Mouse (Mus musculus): ENCODE results near the gene Etnk1. TPM values are rescaled to one million over a fixed set of nuclear protein-coding genes. Genes with fewer than 3 reads are reported as not detected.
"Not testable (repeated sequence)": the region's sequence is repeated elsewhere in the genome, so short reads cannot be mapped to it uniquely, and the experiment has no call there.

Etnk1 gene
- polyA plus RNA-seq, 1 experiment from 2014 or later, result 19.3 TPM

DNA sequence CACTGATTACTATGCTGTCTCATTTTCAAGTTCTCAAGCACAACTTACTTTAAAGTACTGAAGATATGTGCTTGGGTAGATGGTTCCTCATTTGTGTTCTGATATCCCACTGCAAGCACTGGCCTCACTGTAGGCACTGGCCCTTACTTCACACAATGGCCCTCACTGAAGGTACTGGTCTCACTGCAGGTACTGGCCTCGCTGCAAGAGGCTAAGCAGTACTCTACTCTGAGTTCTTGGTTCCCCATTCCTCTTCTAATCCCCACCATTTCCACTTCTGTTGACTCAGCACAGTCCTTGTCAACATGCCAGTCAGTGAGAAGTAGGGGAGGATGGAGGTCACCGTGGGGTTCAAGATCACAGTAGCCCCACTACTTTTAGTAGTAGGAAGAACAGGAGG is 27.6 kb upstream of the Etnk1 start:
- H3K9ac ChIP-seq, result no peak overlapping the region

DNA sequence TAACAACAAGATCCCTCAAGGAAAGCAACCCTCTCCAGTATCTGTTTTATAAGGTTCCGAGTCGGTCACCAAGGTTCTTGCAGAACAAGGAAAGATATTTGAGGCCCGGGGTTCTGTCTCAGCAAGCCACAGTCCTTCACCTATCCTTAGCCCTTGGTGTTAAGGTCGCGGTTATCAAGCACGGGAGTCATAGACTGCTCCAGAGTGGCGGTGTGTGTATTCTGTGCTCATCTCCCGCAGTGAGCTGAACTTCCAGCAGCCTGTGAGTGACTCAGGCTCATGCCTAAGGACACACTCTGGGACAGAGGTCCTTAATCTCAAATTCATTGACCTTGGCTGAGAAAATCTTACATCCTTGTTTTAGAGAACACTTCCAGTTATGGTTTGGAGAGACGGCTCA is 26.1 kb upstream of the Etnk1 start:
- WGBS, result 87% methylated on average over 9 of the region's 9 CpGs
- no peak for ATAC-seq (ENCODE audit: insufficient number of reproducible peaks, low FRiP score, low TSS enrichment, low read depth)
- no peak overlapping the region for H3K4me3 ChIP-seq (replicated peaks)
- H3K27me3 ChIP-seq, result no peaks in the 10 kb centered on the region
- no peak overlapping the region for H3K9ac ChIP-seq
- no peaks in the 10 kb centered on the region for H3K4me1 ChIP-seq
- no peaks in the 10 kb centered on the region for H3K36me3 ChIP-seq
- H3K4me2 ChIP-seq (replicated peaks), result no peak overlapping the region
- H3K27ac ChIP-seq (replicated peaks), result no peak overlapping the region
- H3K9me3 ChIP-seq (replicated peaks), result no peaks in the 10 kb centered on the region

More for the DNA sequence above, 27.6 kb upstream of the Etnk1 start:
- no peak overlapping the region for H3K4me3 ChIP-seq (replicated peaks)
- no peaks in the 10 kb centered on the region for H3K4me1 ChIP-seq
- no peaks in the 10 kb centered on the region for H3K36me3 ChIP-seq
- ATAC-seq (ENCODE audit: insufficient number of reproducible peaks, low FRiP score, low TSS enrichment, low read depth), result no peak
- WGBS, result 86% methylated on average over 2 of the region's 2 CpGs
- no peaks in the 10 kb centered on the region for H3K27me3 ChIP-seq
- no peak overlapping the region for H3K27ac ChIP-seq (replicated peaks)
- H3K9me3 ChIP-seq (replicated peaks), result no peaks in the 10 kb centered on the region
- H3K4me2 ChIP-seq (replicated peaks), result no peak overlapping the region

DNA sequence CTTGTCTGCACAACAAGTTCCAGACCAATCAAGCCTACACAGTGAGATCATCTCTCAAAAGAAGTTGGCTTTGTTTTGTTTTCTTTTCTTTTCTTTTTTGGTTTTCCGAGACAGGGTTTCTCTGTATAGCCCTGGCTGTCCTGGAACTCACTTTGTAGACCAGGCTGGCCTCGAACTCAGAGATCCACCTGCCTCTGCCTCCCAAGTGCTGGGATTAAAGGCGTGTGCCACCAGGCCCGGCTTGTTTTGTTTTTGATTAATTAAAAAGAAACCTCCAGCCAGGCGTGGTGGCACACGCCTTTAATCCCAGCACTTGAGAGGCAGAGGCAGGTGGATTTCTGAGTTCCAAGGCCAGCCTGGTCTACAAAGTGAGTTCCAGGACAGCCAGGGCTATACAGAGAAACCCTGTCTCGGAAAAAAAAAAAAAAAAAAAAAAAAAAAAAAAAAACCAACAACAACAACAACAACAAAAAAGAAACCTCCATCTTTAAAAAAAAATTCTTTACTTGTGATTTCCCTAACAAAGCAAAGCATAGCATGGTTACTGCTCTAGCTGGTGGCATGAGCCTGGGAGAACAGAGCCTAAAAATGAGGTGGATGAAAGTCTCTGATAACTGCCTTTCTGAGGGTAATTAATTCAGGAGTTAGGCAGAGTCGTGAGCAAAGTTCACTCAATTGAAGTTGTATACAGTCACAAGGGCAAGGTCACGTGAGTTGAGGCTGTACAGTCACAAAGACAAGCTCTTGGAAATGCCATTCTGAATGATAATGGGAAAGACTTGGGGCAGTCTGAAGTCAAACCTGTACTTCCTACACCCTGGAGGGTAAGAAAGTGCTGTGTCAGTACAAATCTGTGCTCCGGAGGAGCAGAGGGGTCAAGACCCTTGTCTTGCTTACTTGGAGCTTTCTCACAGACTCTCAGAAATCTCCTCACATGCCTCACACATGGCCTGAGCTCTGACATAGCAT is 25.1 kb upstream of the Etnk1 start:
- not testable (repeated sequence) for H3K4me2 ChIP-seq (replicated peaks); H3K9ac ChIP-seq; H3K27ac ChIP-seq (replicated peaks); H3K4me1 ChIP-seq; H3K27me3 ChIP-seq; H3K9me3 ChIP-seq (replicated peaks); ATAC-seq (ENCODE audit: insufficient number of reproducible peaks, low FRiP score, low TSS enrichment, low read depth); H3K4me3 ChIP-seq (replicated peaks); H3K36me3 ChIP-seq
- 70% methylated on average over 10 of the region's 10 CpGs for WGBS

DNA sequence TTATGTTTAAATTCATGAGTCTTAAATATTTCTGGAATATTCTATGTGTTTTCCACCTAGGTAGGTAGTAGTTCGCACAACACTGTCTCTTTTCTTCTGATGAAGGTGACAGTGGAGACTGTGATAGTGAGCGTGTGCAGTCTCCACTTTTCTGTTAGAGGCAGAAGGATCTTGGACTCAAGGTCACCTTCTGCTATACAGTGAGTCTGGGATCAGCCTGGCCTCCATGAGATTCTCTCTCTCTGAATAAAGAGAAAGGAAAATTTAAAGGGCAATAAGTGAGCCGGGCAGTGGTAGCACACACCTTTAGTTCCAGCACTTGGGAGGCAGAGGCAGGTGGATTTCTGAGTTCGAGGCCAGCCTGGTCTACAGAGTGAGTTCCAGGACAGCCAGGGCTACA is 24.2 kb upstream of the Etnk1 start:
- no peak overlapping the region for H3K9ac ChIP-seq

DNA sequence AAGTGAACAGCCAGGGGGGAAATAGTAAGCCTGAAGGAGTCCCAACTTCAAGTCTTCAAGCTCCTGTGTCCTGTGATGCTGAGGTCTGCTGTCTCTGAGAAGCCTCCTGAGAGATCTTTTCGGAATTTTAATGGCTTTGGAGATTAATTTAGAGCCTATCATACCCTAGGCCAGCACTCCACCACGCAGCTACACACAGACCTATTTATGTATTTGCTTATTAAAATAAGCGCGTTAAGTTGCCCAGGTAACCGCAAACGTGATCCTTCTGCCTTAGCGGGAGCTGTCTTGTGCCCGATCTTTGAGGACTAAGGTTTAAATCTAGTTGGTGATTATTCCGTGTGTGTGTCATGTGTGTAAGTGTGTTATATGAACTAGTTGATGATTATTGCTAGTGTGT is 23.7 kb upstream of the Etnk1 start:
- H3K9me3 ChIP-seq (replicated peaks), result no peaks in the 10 kb centered on the region
- WGBS, result 79% methylated on average over 9 of the region's 9 CpGs
- H3K4me3 ChIP-seq (replicated peaks), result no peak overlapping the region; the same call in 1 of the 2 replicates
- H3K9ac ChIP-seq, result no peak overlapping the region
- peak overlapping the region; percentile 52 for H3K4me2 ChIP-seq (replicated peaks)
- H3K27ac ChIP-seq (replicated peaks), result no peak overlapping the region
- H3K27me3 ChIP-seq, result no peaks in the 10 kb centered on the region
- H3K36me3 ChIP-seq, result no peaks in the 10 kb centered on the region
- no peaks in the 10 kb centered on the region for H3K4me1 ChIP-seq
- no peak for ATAC-seq (ENCODE audit: insufficient number of reproducible peaks, low FRiP score, low TSS enrichment, low read depth)

More for the DNA sequence above, 24.2 kb upstream of the Etnk1 start:
- no peaks in the 10 kb centered on the region for H3K9me3 ChIP-seq (replicated peaks)
- H3K36me3 ChIP-seq, result no peaks in the 10 kb centered on the region
- no peak overlapping the region for H3K27ac ChIP-seq (replicated peaks)
- WGBS, result 88% methylated on average over 4 of the region's 4 CpGs
- H3K4me1 ChIP-seq, result no peaks in the 10 kb centered on the region
- no peak overlapping the region for H3K4me2 ChIP-seq (replicated peaks)
- ATAC-seq (ENCODE audit: insufficient number of reproducible peaks, low FRiP score, low TSS enrichment, low read depth), result no peak
- no peak overlapping the region for H3K4me3 ChIP-seq (replicated peaks)
- no peaks in the 10 kb centered on the region for H3K27me3 ChIP-seq

DNA sequence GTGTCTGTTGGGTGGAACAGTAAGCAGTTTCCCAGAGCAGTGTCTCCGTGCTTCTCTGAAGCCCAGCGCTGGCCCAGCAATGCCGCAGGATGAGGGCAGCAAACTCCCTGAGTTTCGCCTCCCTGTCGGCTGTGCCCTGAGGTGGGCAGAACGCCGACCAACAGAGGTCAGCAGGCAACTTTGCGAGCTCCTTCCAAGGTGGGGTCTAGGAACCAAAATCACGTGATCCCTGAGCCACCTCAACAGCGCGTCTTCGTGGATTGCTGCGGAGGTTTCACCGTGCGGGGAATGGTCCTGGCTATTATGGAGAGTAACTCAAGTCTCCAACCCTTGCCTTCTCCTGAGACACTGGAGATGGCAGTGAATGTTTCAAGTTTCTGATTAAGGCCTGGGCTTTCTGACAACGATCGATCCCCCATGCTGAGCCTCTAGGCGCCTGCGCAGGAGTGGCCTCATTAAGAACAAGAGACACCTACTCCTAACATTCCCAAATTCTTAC is 23.2 kb upstream of the Etnk1 start:
- Histone ChIP-seq H3K4me3 (replicated peaks) (peak overlapping the region; percentile 34), H3K4me2 (replicated peaks) (peak overlapping the region; percentile 52), H3K9ac (no peak overlapping the region), H3K4me1 (no peaks in the 10 kb centered on the region), H3K27me3 (no peaks in the 10 kb centered on the region), H3K9me3 (replicated peaks) (no peaks in the 10 kb centered on the region), H3K27ac (replicated peaks) (no peak overlapping the region), H3K36me3 (no peaks in the 10 kb centered on the region)
- ATAC-seq (ENCODE audit: insufficient number of reproducible peaks, low FRiP score, low TSS enrichment, low read depth), result no peak
- 21% methylated on average over 19 of the region's 19 CpGs for WGBS

DNA sequence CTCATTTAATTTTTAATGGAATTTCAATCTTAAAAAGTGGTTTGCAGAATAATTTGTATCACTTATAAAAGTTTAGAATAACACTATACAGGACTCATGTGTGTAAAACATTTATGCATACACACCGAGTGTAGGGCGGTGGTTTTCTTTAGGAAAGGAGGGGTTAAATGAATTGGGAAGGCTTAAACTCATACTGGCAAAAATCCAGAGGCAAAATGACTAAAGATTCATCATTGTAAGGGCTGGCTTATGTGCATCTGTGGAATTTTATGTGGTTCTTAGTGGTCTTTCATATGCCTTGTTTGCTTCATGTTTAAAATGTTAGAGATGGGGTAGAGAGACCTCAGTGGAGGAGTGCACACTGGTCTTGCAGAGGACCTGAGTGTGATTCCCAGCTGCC is 22.5 kb upstream of the Etnk1 start:
- no peak overlapping the region for H3K4me2 ChIP-seq (replicated peaks)
- H3K4me3 ChIP-seq (replicated peaks), result no peak overlapping the region
- no peaks in the 10 kb centered on the region for H3K36me3 ChIP-seq
- no peak overlapping the region for H3K9ac ChIP-seq
- H3K4me1 ChIP-seq, result no peaks in the 10 kb centered on the region
- no peak for ATAC-seq (ENCODE audit: insufficient number of reproducible peaks, low FRiP score, low TSS enrichment, low read depth)
- no peaks in the 10 kb centered on the region for H3K27me3 ChIP-seq
- no peaks in the 10 kb centered on the region for H3K9me3 ChIP-seq (replicated peaks)
- 55% methylated on average over 2 of the region's 2 CpGs for WGBS
- H3K27ac ChIP-seq (replicated peaks), result no peak overlapping the region

DNA sequence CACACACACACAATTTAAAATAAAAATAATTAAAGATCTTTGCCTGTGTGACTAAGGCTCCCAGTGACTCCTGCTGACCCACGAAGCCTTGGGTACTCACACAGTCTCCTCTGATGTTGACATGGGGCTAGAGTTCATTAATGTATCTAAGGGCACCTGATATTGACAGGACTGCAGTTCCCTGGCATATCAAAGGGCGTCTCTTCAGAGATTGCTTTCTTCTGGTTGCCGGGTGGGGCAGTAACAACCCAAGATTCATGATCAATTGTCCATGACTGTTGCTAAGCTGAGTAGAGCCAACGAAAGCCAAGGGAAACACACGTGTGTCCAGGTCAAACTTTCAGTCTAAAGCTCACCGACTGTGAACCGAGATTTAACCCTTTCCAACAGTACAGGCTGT is 22.0 kb upstream of the Etnk1 start:
- H3K4me2 ChIP-seq (replicated peaks), result no peak overlapping the region
- no peaks in the 10 kb centered on the region for H3K4me1 ChIP-seq
- no peaks in the 10 kb centered on the region for H3K36me3 ChIP-seq
- no peaks in the 10 kb centered on the region for H3K27me3 ChIP-seq
- no peak overlapping the region for H3K27ac ChIP-seq (replicated peaks)
- no peak overlapping the region for H3K9ac ChIP-seq
- WGBS, result 62% methylated on average over 7 of the region's 7 CpGs
- H3K4me3 ChIP-seq (replicated peaks), result no peak overlapping the region
- H3K9me3 ChIP-seq (replicated peaks), result no peaks in the 10 kb centered on the region
- ATAC-seq (ENCODE audit: insufficient number of reproducible peaks, low FRiP score, low TSS enrichment, low read depth), result no peak

DNA sequence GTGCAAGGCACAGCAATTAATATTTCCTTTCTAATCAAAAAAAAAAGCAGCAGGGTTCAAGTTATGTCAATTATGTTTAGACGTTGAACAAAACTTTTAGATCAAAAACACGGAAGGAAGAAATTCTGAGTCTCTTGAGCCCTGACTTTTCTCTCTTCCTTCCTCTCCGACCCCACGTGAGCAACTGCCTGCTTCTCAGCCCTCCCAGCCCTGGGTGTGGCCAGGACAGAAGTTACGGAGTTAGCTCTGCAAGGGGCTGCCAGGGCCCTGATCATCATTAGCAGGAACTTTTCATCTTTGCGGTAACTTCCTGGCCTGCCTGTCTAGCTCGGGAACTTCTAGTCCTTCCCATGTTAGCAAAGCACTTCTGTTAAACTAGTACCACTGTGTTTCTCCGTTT is 20.3 kb upstream of the Etnk1 start:
- Histone ChIP-seq H3K36me3 (no peaks in the 10 kb centered on the region), H3K4me1 (no peaks in the 10 kb centered on the region), H3K27me3 (no peaks in the 10 kb centered on the region), H3K9ac (no peak overlapping the region), H3K4me3 (replicated peaks) (no peak overlapping the region), H3K9me3 (replicated peaks) (no peaks in the 10 kb centered on the region), H3K27ac (replicated peaks) (no peak overlapping the region), H3K4me2 (replicated peaks) (no peak overlapping the region)
- WGBS, result 34% methylated on average over 8 of the region's 8 CpGs
- ATAC-seq (ENCODE audit: insufficient number of reproducible peaks, low FRiP score, low TSS enrichment, low read depth), result no peak

DNA sequence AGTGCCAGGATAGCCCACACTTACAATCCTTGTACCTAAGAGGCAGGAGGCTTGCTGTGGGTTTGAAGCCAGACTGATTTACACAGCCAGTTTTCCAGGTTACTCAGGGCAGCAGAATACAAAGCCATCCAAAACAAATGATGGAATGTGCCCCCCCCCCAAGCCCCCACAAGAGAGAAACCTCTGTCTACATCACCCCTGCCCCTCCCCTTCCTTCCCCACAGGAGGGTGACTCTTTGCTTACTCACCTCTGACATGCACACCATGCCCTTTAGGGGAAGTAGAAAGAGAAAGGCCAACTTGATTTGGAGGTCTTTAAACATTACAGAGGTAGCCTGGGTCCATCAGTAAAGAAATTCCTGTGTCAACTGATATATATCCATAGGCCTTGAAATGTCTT is 18.2 kb upstream of the Etnk1 start:
- Histone ChIP-seq H3K4me1 (peaks cover 10% of the 10 kb centered on the region), H3K9ac (no peak overlapping the region), H3K4me2 (replicated peaks) (no peak overlapping the region), H3K4me3 (replicated peaks) (no peak overlapping the region), H3K27ac (replicated peaks) (no peak overlapping the region), H3K36me3 (no peaks in the 10 kb centered on the region), H3K9me3 (replicated peaks) (no peaks in the 10 kb centered on the region), H3K27me3 (no peaks in the 10 kb centered on the region)
- ATAC-seq (ENCODE audit: insufficient number of reproducible peaks, low FRiP score, low TSS enrichment, low read depth), result no peak

DNA sequence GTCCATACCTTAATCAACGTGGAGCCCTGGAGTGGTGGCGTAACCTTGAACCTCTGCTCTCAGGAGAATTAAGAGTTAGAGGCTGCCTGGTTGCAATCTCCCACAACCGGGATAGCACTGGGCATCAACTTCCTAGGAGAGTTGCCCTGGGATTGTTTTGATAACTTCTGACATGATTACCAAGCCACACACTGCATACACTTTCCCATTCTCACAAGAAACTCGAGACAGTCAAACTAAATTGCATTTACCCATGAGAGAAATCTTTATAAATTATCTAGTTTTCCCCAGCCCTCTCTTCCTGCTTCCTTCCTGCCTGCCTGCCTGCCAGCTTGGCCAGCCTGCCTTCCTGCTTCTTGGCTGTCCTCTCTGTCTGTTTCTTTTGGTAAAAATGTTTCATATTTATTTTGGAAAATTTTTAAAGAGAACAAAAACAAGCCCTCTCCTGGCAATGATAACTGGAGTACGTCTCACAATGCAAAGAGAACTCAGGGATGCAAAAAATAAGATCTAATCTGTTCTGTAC is 17.2 kb upstream of the Etnk1 start:
- ATAC-seq (ENCODE audit: insufficient number of reproducible peaks, low FRiP score, low TSS enrichment, low read depth), result no peak
- Histone ChIP-seq H3K4me3 (replicated peaks) (no peak overlapping the region), H3K27ac (replicated peaks) (no peak overlapping the region; the same call in 1 of the 2 replicates), H3K27me3 (no peaks in the 10 kb centered on the region), H3K4me1 (peaks cover 15% of the 10 kb centered on the region), H3K9ac (no peak overlapping the region), H3K4me2 (replicated peaks) (no peak overlapping the region), H3K9me3 (replicated peaks) (no peaks in the 10 kb centered on the region), H3K36me3 (no peaks in the 10 kb centered on the region)
- 40% methylated on average over 5 of the region's 5 CpGs for WGBS

Measured in embryonic facial prominence, embryonic 15.5 days (tissue).